Mouse (Mus musculus) liver, embryonic 14.5 days (tissue): ENCODE measurements at regions not wholly inside any gene's neighbourhood (a gene's known extent, or its start where the extent isn't known, plus 50 kb on each side); places are given as distances from the start of the nearest gene placed in this dataset.

ENCODE experiments used
- CTCF ChIP-seq: IDR thresholded peaks from 2 replicates; pipeline ENCODE4 v1.5.1; 2016; ENCODE audit warnings: antibody characterized with exemption, low read depth, control low read depth
- EP300 ChIP-seq: IDR thresholded peaks from 2 replicates; pipeline ENCODE4 v1.6.1; 2016; ENCODE audit warnings: antibody characterized with exemption, low read depth

DNA sequence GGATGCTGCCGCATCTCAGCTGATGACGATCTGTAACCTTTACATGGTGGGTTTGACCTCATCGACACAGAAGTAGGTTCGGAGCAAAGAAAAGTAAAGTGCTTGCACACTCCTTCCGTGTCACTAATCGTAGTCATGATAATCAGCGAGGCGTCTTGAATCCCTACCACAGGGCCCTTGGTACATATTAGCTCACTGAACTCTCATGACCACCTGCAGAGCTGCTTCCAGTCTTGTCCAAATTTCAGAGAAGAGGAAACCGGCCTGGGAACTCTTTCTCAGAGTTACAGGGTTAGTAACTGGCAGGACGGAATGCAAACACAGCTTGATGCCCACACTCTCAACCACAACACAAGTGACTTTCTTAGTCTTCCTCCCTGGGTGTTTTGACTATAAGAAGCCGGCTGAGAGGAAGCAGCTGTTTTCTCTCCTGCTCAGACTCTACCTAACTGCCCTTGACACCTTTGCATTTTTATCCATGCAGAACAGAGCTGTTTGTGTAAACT is 73.8 kb upstream of the Bach2 start:
- no peak for TF ChIP-seq CTCF
- no peak for TF ChIP-seq EP300
